Mouse (Mus musculus) forebrain, embryonic 15.5 days (tissue): Measurements from ENCODE around the gene Slc37a1. TPM values are rescaled to one million over a fixed set of nuclear protein-coding genes. Genes with fewer than 3 reads are reported as not detected.

Experiments
- ATAC-seq: fragments of 200-750 bp; cut with Nextera tagmentation; replicated peaks from 2 replicates; pipeline ENCODE4 v1.8.0; 2017; ENCODE audit warnings: mild to moderate bottlenecking, moderate TSS enrichment, moderate library complexity
- H3K27ac ChIP-seq: fragments of 300-500 bp; sonication (generic); replicated peaks from 2 replicates; pipeline ENCODE4 v1.5.1; 2015; ENCODE audit warnings: mild to moderate bottlenecking, inconsistent platforms
- H3K27me3 ChIP-seq: fragments of 300-500 bp; sonication (generic); 2 replicates; pipeline ENCODE4 v1.6.1; 2015; ENCODE audit warnings: inconsistent platforms
- H3K36me3 ChIP-seq: fragments of 300-500 bp; sonication (generic); 2 replicates; pipeline ENCODE4 v1.6.1; 2015; ENCODE audit warnings: mild to moderate bottlenecking, inconsistent platforms
- H3K4me1 ChIP-seq: fragments of 300-500 bp; sonication (generic); 2 replicates; pipeline ENCODE4 v1.6.1; 2015; ENCODE audit warnings: inconsistent platforms
- H3K4me2 ChIP-seq: fragments of 300-500 bp; sonication (generic); replicated peaks from 2 replicates; pipeline ENCODE4 v1.6.1; 2015; ENCODE audit warnings: mild to moderate bottlenecking, inconsistent platforms
- H3K4me3 ChIP-seq: fragments of 300-500 bp; sonication (generic); 2 replicates; pipeline ENCODE4 v1.5.1; 2015; ENCODE audit warnings: mild to moderate bottlenecking, inconsistent platforms
- H3K9ac ChIP-seq: fragments of 300-500 bp; sonication (generic); replicated peaks from 2 replicates; pipeline ENCODE4 v1.6.1; 2015; ENCODE audit warnings: mild to moderate bottlenecking, inconsistent platforms
- H3K9me3 ChIP-seq: fragments of 300-500 bp; sonication (generic); 2 replicates; pipeline ENCODE4 v1.6.1; 2016; ENCODE audit warnings: inconsistent platforms
- WGBS: fragments of 180-500 bp; shearing (Covaris S2); methylation state at CpG from one replicate; pipeline ENCODE4 v1.1.7; 2015; ENCODE audit warnings: mixed read lengths; 5-methylcytosine and 5-hydroxymethylcytosine counted together
- polyA plus RNA-seq: library from polyadenylated mRNA; unstranded; fragments of >200 nt; fragmentation: Nextera tagmentation; extraction: Ambion mirVana; gene quantifications from 2 replicates; pipeline ENCODE4 v1.2.1, GENCODE M21; 2015

The Slc37a1 gene
- polyA plus RNA-seq, 1 experiment from 2014 or later = 12.5 TPM

DNA sequence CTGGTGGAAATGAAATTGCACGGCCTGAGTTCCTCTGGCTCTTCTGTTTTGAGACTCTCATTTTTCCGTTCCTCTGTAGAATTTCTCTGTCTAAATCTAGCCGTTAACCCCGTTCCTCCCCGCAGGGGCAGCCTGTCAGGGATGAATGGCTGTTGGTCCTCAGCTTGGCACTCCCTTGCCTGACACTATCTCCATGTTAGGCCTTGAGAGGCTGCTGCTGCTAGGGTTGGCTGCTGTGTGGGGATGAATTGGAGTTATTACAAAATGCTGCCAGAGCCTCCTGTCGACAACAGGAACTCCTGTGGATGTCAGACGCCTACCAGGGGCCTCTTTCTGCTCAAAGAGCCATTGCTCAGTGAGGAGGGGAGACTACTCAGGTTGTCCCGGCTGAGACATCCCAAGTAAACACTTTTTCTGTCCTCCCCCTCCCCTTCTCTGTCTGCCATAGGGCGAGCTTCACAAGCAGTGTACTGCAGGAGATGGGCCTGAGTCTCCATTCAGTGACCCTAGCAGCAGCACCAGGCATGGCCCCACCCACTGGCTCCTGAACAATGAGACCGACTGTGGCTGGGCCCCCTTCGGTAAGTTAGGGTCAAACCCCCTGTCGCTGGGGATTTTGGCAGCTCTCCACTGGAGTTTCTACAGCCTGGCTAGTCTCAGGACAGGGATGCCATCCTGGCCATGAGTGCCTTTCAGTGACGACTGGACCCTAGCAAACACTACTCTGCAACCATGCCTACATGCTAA, 28.6 kb downstream of the Slc37a1 start:
- Histone ChIP-seq H3K27ac (no peak overlapping the region; the same call in 1 of the 2 replicates), H3K4me3 (no peak overlapping the region), H3K36me3 (0 out of 2 replicates have a peak, but pooled peaks cover 4% of the 10 kb centered on the region), H3K9me3 (no peaks in the 10 kb centered on the region), H3K27me3 (no peaks in the 10 kb centered on the region), H3K4me1 (peaks cover 7% of the 10 kb centered on the region; the same call in 1 of the 2 replicates), H3K9ac (no peak overlapping the region), H3K4me2 (no peak overlapping the region)
- 18% methylated on average over 13 of the region's 13 CpGs for WGBS
- no peak for ATAC-seq

DNA sequence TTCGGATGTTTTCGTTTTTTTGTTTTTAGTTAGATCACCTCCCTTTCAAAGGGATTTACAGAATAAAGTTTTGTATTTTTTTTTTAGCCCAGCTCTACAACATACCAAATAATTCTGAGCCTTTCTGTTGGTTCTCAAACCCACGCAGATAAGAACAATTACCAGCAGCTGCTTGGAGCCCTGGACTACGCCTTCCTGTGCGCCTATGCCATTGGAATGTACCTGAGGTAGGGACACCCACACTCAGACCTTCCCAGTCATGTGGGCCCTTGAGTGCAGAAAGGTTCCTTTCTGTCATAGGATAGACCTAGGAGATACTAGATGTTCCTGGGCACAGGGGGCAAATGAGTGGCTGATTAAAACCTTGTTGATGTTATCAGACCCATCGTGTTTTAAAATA, 29.4 kb downstream of the Slc37a1 start:
- Histone ChIP-seq H3K27me3 (no peaks in the 10 kb centered on the region), H3K9me3 (no peaks in the 10 kb centered on the region), H3K36me3 (0 out of 2 replicates have a peak, but pooled peaks cover 4% of the 10 kb centered on the region), H3K27ac (no peak overlapping the region), H3K4me1 (peaks cover 7% of the 10 kb centered on the region; the same call in 1 of the 2 replicates), H3K9ac (no peak overlapping the region), H3K4me2 (no peak overlapping the region), H3K4me3 (no peak overlapping the region)
- 74% methylated on average over 6 of the region's 6 CpGs for WGBS
- ATAC-seq = no peak

DNA sequence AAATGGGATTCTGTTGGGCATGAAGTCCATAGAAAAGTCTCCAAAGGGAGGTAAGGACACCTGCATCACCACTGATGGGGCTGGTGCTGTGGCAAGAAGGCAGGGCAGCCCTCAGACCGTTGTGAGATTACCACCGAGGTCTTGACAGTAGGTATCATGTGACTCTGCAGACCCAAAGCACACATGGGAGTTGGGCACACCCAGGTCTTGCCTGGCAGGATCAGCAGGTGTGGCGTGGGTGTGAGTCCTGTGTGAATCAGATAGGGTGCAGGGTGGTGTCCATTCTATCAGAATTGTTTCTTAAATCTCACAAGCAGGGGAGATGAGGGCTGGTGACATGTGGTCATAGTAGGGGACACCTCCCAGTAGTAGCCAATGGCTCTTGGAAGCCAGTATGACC, 30.4 kb downstream of the Slc37a1 start:
- Histone ChIP-seq H3K4me2 (no peak overlapping the region), H3K4me3 (no peak overlapping the region), H3K9ac (no peak overlapping the region), H3K9me3 (no peaks in the 10 kb centered on the region), H3K4me1 (peaks cover 11% of the 10 kb centered on the region; the same call in 1 of the 2 replicates), H3K27me3 (no peaks in the 10 kb centered on the region), H3K36me3 (0 out of 2 replicates have a peak, but pooled peaks cover 4% of the 10 kb centered on the region), H3K27ac (no peak overlapping the region)
- no peak for ATAC-seq
- 87% methylated on average over 3 of the region's 3 CpGs for WGBS

DNA sequence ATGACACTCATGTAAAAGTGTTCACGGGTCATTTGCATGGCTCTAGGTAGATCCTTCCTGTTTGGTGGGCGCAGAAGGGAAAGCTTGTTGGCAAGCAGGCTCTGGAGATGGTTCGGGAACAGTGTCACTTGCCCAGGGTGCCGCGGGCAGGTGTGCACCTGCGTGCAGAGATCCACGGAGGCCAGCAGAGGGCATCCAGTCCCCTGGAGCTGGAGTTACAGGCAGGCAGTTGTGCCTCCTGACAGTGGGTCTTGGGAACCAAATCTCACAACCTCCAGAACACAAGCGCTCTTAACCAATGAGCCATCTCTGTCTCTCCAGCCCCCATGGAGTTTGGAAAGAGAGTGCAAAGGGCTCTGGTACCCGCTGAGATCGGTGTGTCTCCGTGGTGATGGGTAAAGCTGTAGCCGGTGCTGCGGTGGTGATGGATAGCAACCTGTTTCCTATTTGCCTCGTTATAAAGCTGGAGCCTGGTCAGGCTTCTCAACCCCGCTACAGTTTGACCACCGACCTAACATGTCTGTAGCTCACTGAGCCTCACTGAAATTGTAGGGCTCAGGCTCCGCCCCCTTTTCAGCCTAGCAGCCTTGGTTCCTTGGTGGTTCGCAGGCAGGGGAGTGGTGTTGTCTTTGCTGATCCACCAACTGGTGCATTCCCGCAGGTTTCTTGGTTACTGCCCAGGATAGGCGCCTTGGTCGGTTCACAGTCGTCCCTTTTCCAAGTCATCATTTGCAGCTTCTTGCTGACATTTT, 31.1 kb downstream of the Slc37a1 start:
- H3K4me3 ChIP-seq = no peak overlapping the region
- H3K4me2 ChIP-seq = no peak overlapping the region
- no peaks in the 10 kb centered on the region for H3K9me3 ChIP-seq
- H3K27me3 ChIP-seq = no peaks in the 10 kb centered on the region
- 49% methylated on average over 22 of the region's 22 CpGs for WGBS
- ATAC-seq = no peak
- H3K36me3 ChIP-seq = 0 out of 2 replicates have a peak, but pooled peaks cover 4% of the 10 kb centered on the region
- no peak overlapping the region for H3K27ac ChIP-seq
- H3K9ac ChIP-seq = no peak overlapping the region
- H3K4me1 ChIP-seq = peaks cover 11% of the 10 kb centered on the region; the same call in 1 of the 2 replicates

- Histone ChIP-seq H3K27ac (no peak overlapping the region), H3K27me3 (no peaks in the 10 kb centered on the region), H3K9me3 (no peaks in the 10 kb centered on the region), H3K4me3 (no peak overlapping the region), H3K9ac (no peak overlapping the region), H3K36me3 (0 out of 2 replicates have a peak, but pooled peaks cover 4% of the 10 kb centered on the region), H3K4me1 (peaks cover 11% of the 10 kb centered on the region; the same call in 1 of the 2 replicates), H3K4me2 (no peak overlapping the region)
- ATAC-seq = no peak
- 91% methylated on average over 19 of the region's 19 CpGs for WGBS
These were observed 32.5 kb downstream of the Slc37a1 start for GRCm38 (mm10) chr17:31318906-31319767.

- Histone ChIP-seq H3K9me3 (no peaks in the 10 kb centered on the region), H3K9ac (no peak overlapping the region), H3K4me3 (no peak overlapping the region), H3K4me1 (peaks cover 7% of the 10 kb centered on the region; the same call in 1 of the 2 replicates), H3K36me3 (0 out of 2 replicates have a peak, but pooled peaks cover 3% of the 10 kb centered on the region), H3K4me2 (no peak overlapping the region), H3K27ac (no peak overlapping the region; the same call in 1 of the 2 replicates), H3K27me3 (no peaks in the 10 kb centered on the region)
- WGBS = 63% methylated on average over 12 of the region's 12 CpGs
- no peak for ATAC-seq
These were observed 34.8 kb downstream of the Slc37a1 start for GRCm38 (mm10) chr17:31321425-31321824.

DNA sequence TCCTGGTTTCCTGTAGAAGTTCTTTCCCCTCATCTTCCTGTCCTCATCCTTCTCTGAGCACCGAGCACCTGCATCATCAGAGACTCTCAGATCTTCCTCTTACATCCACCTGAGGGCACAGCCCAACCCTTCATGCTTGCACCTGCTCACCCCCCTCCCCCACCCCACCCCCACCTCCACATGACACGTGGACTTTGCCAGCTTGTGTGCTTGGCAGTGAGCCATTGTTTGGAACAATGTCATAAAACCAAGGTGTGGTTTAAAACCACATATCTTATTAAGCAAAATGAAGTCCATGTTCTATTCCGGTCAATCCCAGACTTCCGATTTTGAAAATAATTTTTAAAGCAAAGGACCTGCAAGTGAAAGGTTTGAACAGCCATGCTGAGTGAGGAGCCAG, 35.9 kb downstream of the Slc37a1 start:
- Histone ChIP-seq H3K4me3 (no peak overlapping the region), H3K36me3 (no peaks in the 10 kb centered on the region), H3K9me3 (no peaks in the 10 kb centered on the region), H3K27ac (no peak overlapping the region), H3K4me2 (no peak overlapping the region), H3K4me1 (peaks cover 12% of the 10 kb centered on the region; the same call in 1 of the 2 replicates), H3K27me3 (no peaks in the 10 kb centered on the region), H3K9ac (no peak overlapping the region)
- 82% methylated on average over 4 of the region's 4 CpGs for WGBS
- ATAC-seq = no peak

GRCm38 (mm10) chr17:31323379-31323778, 36.8 kb downstream of the Slc37a1 start:
- 88% methylated on average over 4 of the region's 4 CpGs for WGBS
- H3K27me3 ChIP-seq = no peaks in the 10 kb centered on the region
- no peak overlapping the region for H3K4me3 ChIP-seq

DNA sequence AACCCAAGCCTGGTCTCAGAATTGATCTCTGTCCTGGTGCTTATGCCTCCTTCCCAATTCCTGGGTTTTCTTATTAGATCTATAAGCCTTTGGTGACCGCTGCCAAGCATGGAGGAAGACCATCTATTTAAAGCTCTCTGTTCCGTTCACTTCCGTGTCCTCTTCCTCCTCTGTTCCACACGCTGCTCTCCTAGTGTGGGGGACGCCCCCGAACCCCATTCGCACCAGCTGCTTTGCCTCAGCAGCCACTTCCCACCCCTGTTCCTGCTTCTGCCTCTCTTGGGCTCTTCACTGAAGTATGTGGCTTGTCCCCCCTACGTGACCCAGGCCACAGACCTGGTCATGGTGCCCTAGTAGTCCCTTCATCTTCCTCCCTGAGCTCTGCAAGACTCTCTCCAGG, 37.6 kb downstream of the Slc37a1 start:
- WGBS = 94% methylated on average over 8 of the region's 8 CpGs

More at GRCm38 (mm10) chr17:31323379-31323778, 36.8 kb downstream of the Slc37a1 start:
- H3K9ac ChIP-seq = no peak overlapping the region
- no peak for ATAC-seq
- peaks cover 12% of the 10 kb centered on the region; the same call in 1 of the 2 replicates for H3K4me1 ChIP-seq
- no peak overlapping the region for H3K27ac ChIP-seq
- no peaks in the 10 kb centered on the region for H3K36me3 ChIP-seq
- H3K4me2 ChIP-seq = no peak overlapping the region
- no peaks in the 10 kb centered on the region for H3K9me3 ChIP-seq

DNA sequence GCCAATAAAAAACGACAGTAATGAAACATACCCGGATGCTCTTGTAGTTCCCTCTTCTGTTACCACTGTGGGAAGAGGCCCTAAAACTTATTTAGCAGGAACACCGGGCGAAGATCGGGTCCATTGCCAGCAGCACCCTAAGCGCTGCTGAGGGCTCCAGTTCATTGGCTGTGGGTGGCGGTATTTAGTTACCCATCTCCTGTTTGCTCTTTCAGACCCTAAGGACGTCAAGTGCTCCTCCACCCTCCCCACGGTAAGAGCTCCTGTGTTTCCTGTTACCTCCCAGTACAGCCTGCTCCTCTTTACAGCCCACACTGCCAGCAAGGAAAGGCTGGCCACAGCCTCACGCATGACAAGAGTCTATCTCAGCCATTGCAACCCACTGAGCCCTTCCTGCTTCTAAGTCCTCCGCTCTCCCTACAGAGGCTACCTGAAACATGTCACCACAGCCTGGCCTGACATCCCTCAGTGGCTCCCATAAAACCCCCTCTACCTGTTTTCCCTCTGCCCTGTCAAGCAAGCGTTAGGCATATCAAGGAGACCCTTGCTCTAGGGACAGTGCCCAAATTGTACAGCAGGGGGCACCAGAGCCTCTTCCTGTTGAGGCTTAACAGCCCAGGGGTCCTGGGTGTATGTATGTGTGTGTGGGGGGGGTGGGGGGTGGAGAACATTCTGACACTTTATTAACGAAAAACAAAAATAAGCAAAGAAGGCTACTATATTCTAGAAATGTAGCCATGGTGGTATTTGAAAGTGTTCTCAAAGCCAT, 39.0 kb downstream of the Slc37a1 start:
- ATAC-seq = 0 out of 2 replicates have a peak, but pooled peaks have one; percentile 29
- Histone ChIP-seq H3K9me3 (no peaks in the 10 kb centered on the region), H3K4me2 (no peak overlapping the region), H3K9ac (no peak overlapping the region), H3K36me3 (no peaks in the 10 kb centered on the region), H3K27ac (no peak overlapping the region), H3K4me3 (no peak overlapping the region), H3K4me1 (peaks cover 12% of the 10 kb centered on the region; the same call in 1 of the 2 replicates), H3K27me3 (no peaks in the 10 kb centered on the region)
- 75% methylated on average over 13 of the region's 13 CpGs for WGBS

More for the DNA sequence above, 37.6 kb downstream of the Slc37a1 start:
- no peak for ATAC-seq
- Histone ChIP-seq H3K36me3 (no peaks in the 10 kb centered on the region), H3K9me3 (no peaks in the 10 kb centered on the region), H3K4me3 (no peak overlapping the region), H3K27me3 (no peaks in the 10 kb centered on the region), H3K4me1 (peaks cover 12% of the 10 kb centered on the region; the same call in 1 of the 2 replicates), H3K27ac (no peak overlapping the region), H3K4me2 (no peak overlapping the region), H3K9ac (no peak overlapping the region)
